Mouse (Mus musculus) left cerebral cortex, adult 8-10 months (tissue): ENCODE measurements at regions not wholly inside any gene's neighbourhood (a gene's known extent, or its start where the extent isn't known, plus 50 kb on each side); places are given as distances from the start of the nearest gene placed in this dataset.

Source experiments
- DNase-seq, 2 experiments: peaks; one replicate each; pipeline ENCODE4 v3.0.0; 2022; ENCODE audit warnings: low spot score in 2 of 2

GRCm38 (mm10) chr10:110534387-110534786 lies 78.4 kb upstream of the Nav3 start:
- no peak for DNase-seq

- no peak for DNase-seq
Measured at GRCm38 (mm10) chr10:110542712-110543111, 86.7 kb upstream of the Nav3 start.

GRCm38 (mm10) chr10:110548391-110548790 lies 92.4 kb upstream of the Nav3 start:
- no peak for DNase-seq

- no peak for DNase-seq
Measured at GRCm38 (mm10) chr10:110553954-110554353, 98.0 kb upstream of the Nav3 start.

GRCm38 (mm10) chr10:110556326-110556883 lies 100.4 kb upstream of the Nav3 start:
- DNase-seq, result no peak

- no peak for DNase-seq
Measured at GRCm38 (mm10) chr10:110563057-110563456, 107.1 kb upstream of the Nav3 start.

GRCm38 (mm10) chr10:110563571-110563970 lies 107.6 kb upstream of the Nav3 start:
- DNase-seq, result peak in 1 of 2 experiments; percentile 50

- DNase-seq, result no peak
Measured at GRCm38 (mm10) chr10:110566260-110567050, 110.5 kb upstream of the Nav3 start.

- peak in 1 of 2 experiments; percentile 21 for DNase-seq
Measured at GRCm38 (mm10) chr10:110570465-110570864, 114.5 kb upstream of the Nav3 start.

- peak in 1 of 2 experiments; percentile 29 for DNase-seq
Measured at GRCm38 (mm10) chr10:110571179-110571578, 115.2 kb upstream of the Nav3 start.

GRCm38 (mm10) chr10:110573530-110573929 lies 117.5 kb upstream of the Nav3 start:
- DNase-seq, result no peak

- no peak for DNase-seq
Measured at GRCm38 (mm10) chr10:110586029-110586428, 130.0 kb upstream of the Nav3 start.

- DNase-seq, result no peak
Measured at GRCm38 (mm10) chr10:110586507-110586906, 130.5 kb upstream of the Nav3 start.

GRCm38 (mm10) chr10:110587529-110587928 lies 131.5 kb upstream of the Nav3 start:
- DNase-seq, result no peak

- peak; percentile 14 to 48 for DNase-seq
Measured at GRCm38 (mm10) chr10:110600352-110600853, 144.4 kb upstream of the Nav3 start.

GRCm38 (mm10) chr10:110610336-110610735 lies 134.9 kb upstream of the E2f7 start:
- DNase-seq, result no peak

GRCm38 (mm10) chr10:110617004-110617403 lies 128.2 kb upstream of the E2f7 start:
- DNase-seq, result no peak

- DNase-seq, result peak in 1 of 2 experiments; percentile 44
Measured at GRCm38 (mm10) chr10:110619193-110619592, 126.0 kb upstream of the E2f7 start.

- DNase-seq, result no peak
Measured at GRCm38 (mm10) chr10:110625644-110626043, 119.6 kb upstream of the E2f7 start.

- DNase-seq, result no peak
Measured at GRCm38 (mm10) chr10:110640406-110640805, 104.8 kb upstream of the E2f7 start.

GRCm38 (mm10) chr10:110642065-110642690 lies 103.1 kb upstream of the E2f7 start:
- DNase-seq, result no peak

GRCm38 (mm10) chr10:110647603-110648002 lies 97.6 kb upstream of the E2f7 start:
- no peak for DNase-seq
